In genomic region chr14:28060891-28061290, GRCm38 (mm10) we compare ENCODE assay signal across 22 mouse cellular contexts.
"Had no signal": no experiment of that assay in that cellular context is flagged by ENCODE, and none has a peak within 500 bp of the region (broad histone marks: within the 10 kb centered on the region; RNA-seq: fewer than 3 reads in every experiment).

No protein-coding gene starts in this region.

- DNase-seq: kidney, adult 8-10 months; kidney, postnatal 10 days; kidney, postnatal 36 days; liver; lung, adult 18-20 months; lung, postnatal 10 days; lung, postnatal 36 days; right cerebral cortex, postnatal 25 days; spleen, adult 18-20 months; thymus, adult 2 months; thymus, postnatal 14 days; thymus, postnatal 4 days had no signal

- H3K4me3 ChIP-seq: kidney, embryonic 15.5 days; limb, embryonic 10.5 days; limb, embryonic 13.5 days; liver, embryonic 12.5 days; liver, embryonic 15.5 days; lung, embryonic 15.5 days; megakaryocyte, embryonic 14.5 days; midbrain, embryonic 10.5 days; midbrain, embryonic 15.5 days; stomach, embryonic 15.5 days had no signal

- H3K27ac ChIP-seq: kidney, embryonic 15.5 days; limb, embryonic 10.5 days; limb, embryonic 13.5 days; liver, embryonic 12.5 days; liver, embryonic 15.5 days; lung, embryonic 15.5 days; midbrain, embryonic 10.5 days; midbrain, embryonic 15.5 days; stomach, embryonic 15.5 days had no signal
